Mouse (Mus musculus) layer of hippocampus, postnatal 14 days (tissue): ENCODE results near the gene Mbnl3. TPM values are rescaled to one million over a fixed set of nuclear protein-coding genes. Genes with fewer than 3 reads are reported as not detected.

Experiments used
- microRNA-seq, 2 experiments: library from miRNA; unstranded; fragments of <30 nt; microRNA quantifications; one replicate each; pipeline ENCODE4 v1.2.0; 2021
- total RNA-seq, 2 experiments: library from RNA; stranded (reverse); gene quantifications; 2 replicates each; pipeline ENCODE4 v1.2.3; 2021

The Mbnl3 gene
- total RNA-seq, 2 experiments from 2014 or later: 0.26 to 0.55 TPM

Small RNA genes within 50 kb of the gene (microRNA-seq; reads per million reads assigned to microRNA genes)
- 0 reads per million in 2 experiments for gene Gm23417

Other genes starting within 250 kb of the Mbnl3 start
- gene Rap2c, start 188.5 kb downstream of the Mbnl3 start, total RNA-seq: 10 to 100 TPM; 27.7 to 32.2 TPM